Mouse (Mus musculus) lung, adult 2 months (tissue): ENCODE data around the gene Trp53i13. TPM values are rescaled to one million over a fixed set of nuclear protein-coding genes. Genes with fewer than 3 reads are reported as not detected.

Experiments used
- DNase-seq: peaks from one replicate; pipeline ENCODE4 v3.0.0; 2022
- H3K4me1 ChIP-seq: fragments of 200-500 bp; 2 replicates; pipeline ENCODE4 v1.6.1; 2011; ENCODE audit warnings: low read length; ENCODE audit not compliant: control insufficient read depth, insufficient read depth
- H3K4me3 ChIP-seq: fragments of 200-500 bp; replicated peaks from 2 replicates; pipeline ENCODE3; 2011; ENCODE audit warnings: low read depth, mild to moderate bottlenecking, control low read depth, low read length; ENCODE audit errors: extremely low read depth
- CTCF ChIP-seq: fragments of 200-500 bp; IDR thresholded peaks from 2 replicates; pipeline ENCODE4 v1.5.1; 2011; ENCODE audit warnings: mild to moderate bottlenecking, low read length, control low read depth; ENCODE audit not compliant: insufficient read depth
- POLR2A ChIP-seq: fragments of 200-500 bp; IDR thresholded peaks from 2 replicates; pipeline ENCODE4 v1.6.1; 2011; ENCODE audit warnings: low read depth, mild to moderate bottlenecking, control low read depth, low read length, borderline replicate concordance; ENCODE audit errors: extremely low read depth
- WGBS: fragments of 180-500 bp; shearing (Covaris S2); methylation state at CpG from one replicate; pipeline ENCODE4 v1.1.7; 2018; 5-methylcytosine and 5-hydroxymethylcytosine counted together
- polyA plus RNA-seq: library from polyadenylated mRNA; depleted of rRNA; stranded (reverse); fragments of >200 nt; gene quantifications from 2 replicates; pipeline ENCODE4 v1.2.3, GENCODE M21; 2012

The Trp53i13 gene
- polyA plus RNA-seq, 1 experiment, result 31.8 TPM

- 9% methylated on average over 5 of the region's 5 CpGs for WGBS
- peak; percentile 94 for TF ChIP-seq CTCF
- no peak for TF ChIP-seq POLR2A
- Histone ChIP-seq H3K4me1 (peaks cover 33% of the 10 kb centered on the region), H3K4me3 (no peak overlapping the region)
- peak; percentile 75 for DNase-seq
These were observed 14.4 kb downstream of the Trp53i13 start for GRCm38 (mm10) chr11:77501392-77501791.

GRCm38 (mm10) chr11:77500361-77501325 lies 15.1 kb downstream of the Trp53i13 start:
- TF ChIP-seq POLR2A, result no peak
- no peak overlapping the region for H3K4me3 ChIP-seq
- DNase-seq, result no peak
- peaks cover 38% of the 10 kb centered on the region for H3K4me1 ChIP-seq
- 76% methylated on average over 17 of the region's 17 CpGs for WGBS

GRCm38 (mm10) chr11:77499354-77499753 lies 16.4 kb downstream of the Trp53i13 start:
- TF ChIP-seq CTCF, result no peak
- TF ChIP-seq POLR2A, result no peak
- Histone ChIP-seq H3K4me1 (peaks cover 44% of the 10 kb centered on the region), H3K4me3 (no peak overlapping the region)
- 73% methylated on average over 7 of the region's 7 CpGs for WGBS
- DNase-seq, result no peak

- 66% methylated on average over 12 of the region's 12 CpGs for WGBS
- Histone ChIP-seq H3K4me3 (no peak overlapping the region), H3K4me1 (peaks cover 44% of the 10 kb centered on the region)
- TF ChIP-seq CTCF (no peak), POLR2A (no peak)
- no peak for DNase-seq
These were observed 17.3 kb downstream of the Trp53i13 start for GRCm38 (mm10) chr11:77498261-77499139.

- H3K4me3 ChIP-seq, result no peak overlapping the region
- no peak for DNase-seq
- peaks cover 37% of the 10 kb centered on the region for H3K4me1 ChIP-seq
- WGBS, result 43% methylated on average over 4 of the region's 4 CpGs
- TF ChIP-seq POLR2A (no peak), CTCF (no peak)
These were observed 17.9 kb downstream of the Trp53i13 start for GRCm38 (mm10) chr11:77497851-77498250.

- peak; percentile 68; the same call in 1 of the 2 replicates for TF ChIP-seq POLR2A
- TF ChIP-seq CTCF, result peak; percentile 41
- WGBS, result 38% methylated on average over 6 of the region's 6 CpGs
- H3K4me3 ChIP-seq, result peak overlapping the region; percentile 42
- H3K4me1 ChIP-seq, result peaks cover 36% of the 10 kb centered on the region
- DNase-seq, result peak; percentile 62
These were observed 18.4 kb downstream of the Trp53i13 start for GRCm38 (mm10) chr11:77497341-77497756.

GRCm38 (mm10) chr11:77495507-77495906 lies 20.3 kb downstream of the Trp53i13 start:
- no peak for DNase-seq
- Histone ChIP-seq H3K4me1 (peaks cover 50% of the 10 kb centered on the region), H3K4me3 (no peak overlapping the region)
- TF ChIP-seq POLR2A (no peak), CTCF (no peak)

- WGBS, result 48% methylated on average over 6 of the region's 6 CpGs
- Histone ChIP-seq H3K4me3 (no peak overlapping the region), H3K4me1 (peaks cover 53% of the 10 kb centered on the region)
- no peak for DNase-seq
- TF ChIP-seq CTCF, result no peak
- no peak for TF ChIP-seq POLR2A
These were observed 21.0 kb downstream of the Trp53i13 start for GRCm38 (mm10) chr11:77494782-77495181.

GRCm38 (mm10) chr11:77494344-77494676 lies 21.5 kb downstream of the Trp53i13 start:
- no peak for DNase-seq
- no peak for TF ChIP-seq CTCF
- no peak for TF ChIP-seq POLR2A
- peaks cover 53% of the 10 kb centered on the region for H3K4me1 ChIP-seq
- 14% methylated on average over 4 of the region's 4 CpGs for WGBS
- peak overlapping the region; percentile 79 for H3K4me3 ChIP-seq
